Mouse (Mus musculus) midbrain, embryonic 11.5 days (tissue): ENCODE measurements around the gene Sacs. TPM values are rescaled to one million over a fixed set of nuclear protein-coding genes. Genes with fewer than 3 reads are reported as not detected.

ENCODE experiments used
- ATAC-seq: fragments of 200-750 bp; cut with Nextera tagmentation; 2 replicates; pipeline ENCODE4 v1.8.0; 2017; ENCODE audit warnings: moderate TSS enrichment, moderate library complexity; ENCODE audit not compliant: low FRiP score
- DNase-seq: peaks from one replicate; pipeline ENCODE4 v3.0.0; 2015; ENCODE audit warnings: low spot score; ENCODE audit errors: missing footprints
- H3K27ac ChIP-seq: fragments of 300-500 bp; sonication (generic); 2 replicates; pipeline ENCODE4 v1.5.1; 2014; ENCODE audit warnings: low read depth, low read length
- H3K27me3 ChIP-seq: fragments of 300-500 bp; sonication (generic); 2 replicates; pipeline ENCODE4 v1.6.1; 2014; ENCODE audit warnings: mild to moderate bottlenecking, low read length, moderate library complexity, mixed read lengths; ENCODE audit not compliant: control insufficient read depth, insufficient read depth
- H3K36me3 ChIP-seq: fragments of 300-500 bp; sonication (generic); 2 replicates; pipeline ENCODE4 v1.6.1; 2014; ENCODE audit warnings: mild to moderate bottlenecking, low read length, moderate library complexity, mixed read lengths; ENCODE audit not compliant: control insufficient read depth, insufficient read depth
- H3K4me1 ChIP-seq: fragments of 300-500 bp; sonication (generic); 2 replicates; pipeline ENCODE4 v1.6.1; 2014; ENCODE audit warnings: low read length; ENCODE audit not compliant: control insufficient read depth, insufficient read depth
- H3K4me2 ChIP-seq: fragments of 300-500 bp; sonication (generic); 2 replicates; pipeline ENCODE4 v1.6.1; 2014; ENCODE audit warnings: mild to moderate bottlenecking, moderate library complexity
- H3K4me3 ChIP-seq: fragments of 300-500 bp; sonication (generic); 2 replicates; pipeline ENCODE4 v1.5.1; 2014; ENCODE audit warnings: low read depth, low read length
- H3K9ac ChIP-seq: fragments of 300-500 bp; sonication (generic); 2 replicates; pipeline ENCODE4 v1.6.1; 2014; ENCODE audit warnings: low read length
- H3K9me3 ChIP-seq: fragments of 300-500 bp; sonication (generic); 2 replicates; pipeline ENCODE4 v1.6.1; 2016; ENCODE audit warnings: low read length; ENCODE audit not compliant: control insufficient read depth
- WGBS: fragments of 180-500 bp; shearing (Covaris S2); extraction: QIAGEN DNeasy Blood & Tissue Kit; methylation state at CpG from one replicate; pipeline ENCODE4 v1.1.7; 2014; 5-methylcytosine and 5-hydroxymethylcytosine counted together
- polyA plus RNA-seq: library from polyadenylated mRNA; unstranded; fragments of >200 nt; fragmentation: Nextera tagmentation; extraction: Ambion mirVana; gene quantifications from 2 replicates; pipeline ENCODE4 v1.2.1, GENCODE M21; 2014

Sacs gene
- polyA plus RNA-seq, 1 experiment from 2014 or later: 5.2 TPM

DNA sequence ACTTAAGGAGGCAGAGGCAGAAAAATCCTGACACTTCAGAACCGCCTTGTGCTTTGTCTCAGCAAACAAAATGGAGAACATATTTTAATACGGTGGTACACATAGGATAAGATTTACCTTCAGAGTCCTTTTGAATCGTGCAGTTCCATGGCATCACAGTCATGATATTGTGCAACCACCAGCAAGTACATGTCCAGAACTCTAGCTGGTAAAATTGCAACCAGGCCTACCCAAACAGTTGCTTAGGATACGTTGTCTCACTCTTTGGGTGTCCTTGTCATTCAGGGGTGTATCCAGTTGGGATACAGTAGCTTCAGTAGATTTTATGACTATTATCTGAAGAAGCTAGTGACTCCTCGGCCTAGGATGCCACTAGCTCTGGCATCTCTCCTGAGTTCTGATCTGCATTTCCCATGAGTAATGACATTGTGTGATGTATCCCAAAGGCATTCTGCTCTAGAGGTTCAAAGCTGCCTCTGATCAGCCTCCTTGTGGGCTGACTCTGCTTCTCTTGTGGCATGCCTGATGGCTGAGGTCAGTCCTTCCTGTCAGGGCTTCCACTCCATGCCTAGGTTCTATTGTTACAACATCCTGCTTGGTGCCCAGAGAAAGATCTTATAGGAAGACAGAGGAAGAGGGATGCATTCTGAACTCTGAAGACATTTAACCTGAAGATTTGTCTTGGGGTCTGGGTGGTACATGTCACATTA, 33.2 kb downstream of the Sacs start:
- Histone ChIP-seq H3K36me3 (no peaks in the 10 kb centered on the region), H3K4me2 (no peak overlapping the region), H3K27me3 (no peaks in the 10 kb centered on the region), H3K27ac (no peak overlapping the region), H3K4me3 (no peak overlapping the region), H3K9me3 (no peaks in the 10 kb centered on the region), H3K9ac (no peak overlapping the region), H3K4me1 (peaks cover 8% of the 10 kb centered on the region)
- DNase-seq (peak; percentile 73), ATAC-seq (no peak)
- WGBS: 88% methylated on average over 5 of the region's 5 CpGs

- Histone ChIP-seq H3K36me3 (no peaks in the 10 kb centered on the region), H3K9ac (peak overlapping the region; percentile 80)
- under 1% methylated on average over 51 of the region's 52 CpGs for WGBS
Observed at GRCm38 (mm10) chr14:61172548-61173158, 34.4 kb downstream of the Sacs start.

GRCm38 (mm10) chr14:61173229-61173628, 35.0 kb downstream of the Sacs start:
- Histone ChIP-seq H3K27ac (peak overlapping the region; percentile 86), H3K4me2 (peak overlapping the region; percentile 64), H3K36me3 (no peaks in the 10 kb centered on the region), H3K9me3 (no peaks in the 10 kb centered on the region), H3K27me3 (no peaks in the 10 kb centered on the region), H3K4me3 (peak overlapping the region; percentile 82), H3K4me1 (peaks cover 8% of the 10 kb centered on the region), H3K9ac (peak overlapping the region; percentile 80)
- WGBS: under 1% methylated on average over 36 of the region's 37 CpGs
- ATAC-seq (peak; percentile 57), DNase-seq (no peak)

More at GRCm38 (mm10) chr14:61172548-61173158, 34.4 kb downstream of the Sacs start:
- H3K4me3 ChIP-seq: peak overlapping the region; percentile 82
- peak overlapping the region; percentile 86 for H3K27ac ChIP-seq
- peak; percentile 100 for DNase-seq
- no peaks in the 10 kb centered on the region for H3K27me3 ChIP-seq
- peaks cover 8% of the 10 kb centered on the region for H3K4me1 ChIP-seq
- peak overlapping the region; percentile 64 for H3K4me2 ChIP-seq
- ATAC-seq: peak; percentile 99
- H3K9me3 ChIP-seq: no peaks in the 10 kb centered on the region

DNA sequence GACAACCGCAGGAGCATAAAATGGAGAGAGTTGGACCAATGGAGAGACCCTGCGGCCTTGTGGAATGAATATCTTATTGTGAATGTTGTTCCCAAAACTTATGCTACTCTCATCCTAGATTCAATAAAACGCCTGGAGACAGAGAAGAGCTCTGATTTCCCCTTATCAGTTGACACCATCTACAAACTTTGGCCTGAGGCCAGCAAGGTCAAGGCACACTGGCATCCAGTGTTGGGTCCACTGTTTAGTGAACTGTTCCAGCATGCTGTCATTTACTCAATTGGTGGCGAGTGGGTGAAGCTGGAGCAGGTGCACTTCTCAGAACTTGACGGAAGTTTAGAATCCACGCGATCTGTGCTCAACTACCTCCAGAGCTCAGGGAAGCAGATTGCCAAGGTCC, 53.6 kb downstream of the Sacs start:
- no peak overlapping the region for H3K9ac ChIP-seq
- 91% methylated on average over 7 of the region's 7 CpGs for WGBS
- H3K27me3 ChIP-seq: no peaks in the 10 kb centered on the region
- ATAC-seq (no peak), DNase-seq (no peak)
- H3K4me3 ChIP-seq: no peak overlapping the region
- no peaks in the 10 kb centered on the region for H3K4me1 ChIP-seq
- H3K27ac ChIP-seq: no peak overlapping the region
- H3K9me3 ChIP-seq: no peaks in the 10 kb centered on the region
- peaks cover under 1% of the 10 kb centered on the region; the same call in 1 of the 2 replicates for H3K36me3 ChIP-seq
- no peak overlapping the region for H3K4me2 ChIP-seq

DNA sequence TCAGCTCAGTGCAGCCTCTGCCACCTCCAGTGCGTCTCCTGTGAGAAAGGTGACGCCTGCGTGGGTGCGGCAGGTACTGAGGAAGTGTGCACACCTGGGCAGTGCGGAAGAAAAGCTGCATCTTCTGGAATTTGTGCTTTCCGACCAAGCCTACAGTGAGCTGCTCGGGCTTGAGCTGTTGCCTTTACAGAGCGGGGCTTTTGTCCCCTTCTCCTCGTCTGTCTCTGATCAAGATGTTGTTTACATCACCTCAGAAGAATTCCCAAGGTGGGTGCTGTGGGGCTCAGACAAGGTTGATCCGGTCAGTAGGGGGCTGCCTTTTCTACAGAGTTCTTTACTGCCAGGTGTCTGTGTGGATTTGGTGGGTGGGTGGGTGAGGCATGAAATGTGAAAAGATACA, 54.1 kb downstream of the Sacs start:
- Histone ChIP-seq H3K4me2 (no peak overlapping the region), H3K4me3 (no peak overlapping the region), H3K27me3 (no peaks in the 10 kb centered on the region), H3K27ac (no peak overlapping the region), H3K36me3 (no peaks in the 10 kb centered on the region; the same call in 1 of the 2 replicates), H3K9me3 (no peaks in the 10 kb centered on the region), H3K4me1 (no peaks in the 10 kb centered on the region), H3K9ac (no peak overlapping the region)
- ATAC-seq (no peak), DNase-seq (peak; percentile 51)
- 85% methylated on average over 10 of the region's 10 CpGs for WGBS

DNA sequence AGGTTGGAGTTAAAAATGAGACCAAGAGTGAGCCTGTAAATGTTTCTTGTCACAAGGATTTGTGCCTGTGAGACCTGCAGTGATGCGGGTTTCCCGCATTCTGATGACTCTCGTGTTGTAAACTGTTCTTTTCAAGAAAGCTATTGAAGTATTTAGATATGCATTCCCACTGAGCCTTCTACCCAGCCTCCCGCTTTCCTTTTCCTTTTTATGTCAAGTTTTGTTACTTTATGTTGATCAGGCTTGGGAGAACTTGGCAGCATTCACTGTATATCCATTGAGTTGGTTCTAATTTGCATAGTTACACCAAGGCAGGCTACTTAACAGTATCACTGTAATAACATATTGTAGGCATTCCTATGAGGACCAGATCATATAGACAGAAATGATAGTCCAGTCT, 56.2 kb downstream of the Sacs start:
- no peak for DNase-seq
- 85% methylated on average over 4 of the region's 4 CpGs for WGBS
- H3K4me2 ChIP-seq: no peak overlapping the region
- H3K36me3 ChIP-seq: peaks cover 2% of the 10 kb centered on the region; the same call in 1 of the 2 replicates
- H3K4me1 ChIP-seq: no peaks in the 10 kb centered on the region
- H3K27ac ChIP-seq: no peak overlapping the region
- no peaks in the 10 kb centered on the region for H3K27me3 ChIP-seq
- H3K9ac ChIP-seq: no peak overlapping the region
- no peaks in the 10 kb centered on the region for H3K9me3 ChIP-seq
- ATAC-seq: no peak
- no peak overlapping the region for H3K4me3 ChIP-seq

DNA sequence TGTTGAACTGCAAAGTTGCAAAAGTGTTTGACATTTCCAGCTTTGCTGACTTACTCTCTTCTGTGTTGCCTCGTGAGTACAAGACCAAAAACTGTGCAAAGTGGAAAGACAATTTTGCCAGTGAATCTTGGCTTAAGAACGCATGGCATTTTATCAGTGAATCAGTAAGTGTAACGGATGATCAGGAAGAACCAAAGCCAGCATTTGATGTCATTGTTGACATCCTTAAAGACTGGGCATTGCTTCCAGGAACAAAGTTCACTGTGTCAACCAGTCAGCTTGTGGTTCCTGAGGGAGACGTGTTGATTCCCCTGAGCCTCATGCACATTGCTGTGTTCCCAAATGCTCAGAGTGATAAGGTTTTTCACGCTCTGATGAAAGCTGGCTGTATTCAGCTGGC, 71.9 kb downstream of the Sacs start:
- H3K27me3 ChIP-seq: no peaks in the 10 kb centered on the region

GRCm38 (mm10) chr14:61211754-61212153, 73.5 kb downstream of the Sacs start:
- no peaks in the 10 kb centered on the region; the same call in none of the 2 replicates for H3K36me3 ChIP-seq
- no peaks in the 10 kb centered on the region for H3K4me1 ChIP-seq
- no peak overlapping the region for H3K4me3 ChIP-seq
- H3K27ac ChIP-seq: no peak overlapping the region
- H3K9ac ChIP-seq: no peak overlapping the region
- WGBS: 93% methylated on average over 6 of the region's 6 CpGs
- H3K9me3 ChIP-seq: no peaks in the 10 kb centered on the region
- ATAC-seq: no peak
- no peak for DNase-seq
- H3K4me2 ChIP-seq: no peak overlapping the region
- H3K27me3 ChIP-seq: no peaks in the 10 kb centered on the region

More for the DNA sequence above, 71.9 kb downstream of the Sacs start:
- Histone ChIP-seq H3K4me3 (no peak overlapping the region), H3K9me3 (no peaks in the 10 kb centered on the region; the same call in 1 of the 2 replicates), H3K9ac (no peak overlapping the region), H3K4me1 (no peaks in the 10 kb centered on the region), H3K4me2 (no peak overlapping the region), H3K27ac (no peak overlapping the region), H3K36me3 (peaks cover 4% of the 10 kb centered on the region)
- WGBS: 94% methylated on average over 5 of the region's 5 CpGs
- DNase-seq (peak; percentile 59), ATAC-seq (no peak)

GRCm38 (mm10) chr14:61221166-61221565, 82.9 kb downstream of the Sacs start:
- H3K4me3 ChIP-seq: no peak overlapping the region
- H3K9ac ChIP-seq: no peak overlapping the region
- DNase-seq: no peak
- H3K27me3 ChIP-seq: no peaks in the 10 kb centered on the region
- H3K9me3 ChIP-seq: no peaks in the 10 kb centered on the region
- 83% methylated on average over 5 of the region's 5 CpGs for WGBS
- H3K36me3 ChIP-seq: no peaks in the 10 kb centered on the region
- H3K4me2 ChIP-seq: no peak overlapping the region
- no peaks in the 10 kb centered on the region; the same call in 1 of the 2 replicates for H3K4me1 ChIP-seq
- no peak for ATAC-seq
- H3K27ac ChIP-seq: no peak overlapping the region
